Mouse (Mus musculus) heart, adult 2 months (tissue): ENCODE measurements at regions not wholly inside any gene's neighbourhood (a gene's known extent, or its start where the extent isn't known, plus 50 kb on each side); places are given as distances from the start of the nearest gene placed in this dataset.

Source experiments
- DNase-seq, 2 experiments: peaks; one replicate each; pipeline ENCODE4 v3.0.0; 2021
- H3K27ac ChIP-seq: fragments of 200-600 bp; 2 replicates; pipeline ENCODE4 v1.8.1; 2022
- H3K27me3 ChIP-seq: fragments of 200-500 bp; 2 replicates; pipeline ENCODE4 v1.6.1; 2012; ENCODE audit warnings: mild to moderate bottlenecking, low read length, inconsistent platforms, mixed read lengths; ENCODE audit not compliant: control insufficient read depth, insufficient read depth
- H3K36me3 ChIP-seq: fragments of 200-500 bp; 2 replicates; pipeline ENCODE4 v1.6.1; 2012; ENCODE audit warnings: low read length, inconsistent platforms; ENCODE audit not compliant: control insufficient read depth, insufficient read depth
- H3K4me1 ChIP-seq: fragments of 200-500 bp; 2 replicates; pipeline ENCODE4 v1.6.1; 2011; ENCODE audit warnings: low read length; ENCODE audit not compliant: control insufficient read depth, insufficient read depth
- H3K4me3 ChIP-seq: fragments of 200-600 bp; 2 replicates; pipeline ENCODE4 v1.8.1; 2022
- H3K79me2 ChIP-seq: fragments of 200-500 bp; replicated peaks from 2 replicates; pipeline ENCODE4 v1.6.1; 2012; ENCODE audit warnings: mild to moderate bottlenecking, inconsistent platforms, low read length, moderate library complexity, mixed read lengths; ENCODE audit not compliant: control insufficient read depth, insufficient read depth
- H3K9ac ChIP-seq: fragments of 200-500 bp; 2 replicates; pipeline ENCODE4 v1.6.1; 2012; ENCODE audit warnings: low read depth, mild to moderate bottlenecking, control low read depth, inconsistent platforms, low read length, mixed read lengths
- CTCF ChIP-seq: fragments of 200-600 bp; IDR thresholded peaks from 2 replicates; pipeline ENCODE4 v1.8.1; 2022; ENCODE audit warnings: antibody characterized with exemption, mild to moderate bottlenecking, moderate library complexity
- EP300 ChIP-seq: fragments of 200-500 bp; IDR thresholded peaks from 2 replicates; pipeline ENCODE4 v1.6.1; 2011; ENCODE audit warnings: low read depth, low read length, control low read depth; ENCODE audit not compliant: insufficient read depth
- POLR2A ChIP-seq: fragments of 200-500 bp; IDR thresholded peaks from 2 replicates; pipeline ENCODE4 v1.6.1; 2011; ENCODE audit warnings: mild to moderate bottlenecking, low read depth, low read length, control low read depth; ENCODE audit not compliant: insufficient read depth
- whole genome bisulfite sequencing: fragments of 180-500 bp; shearing (Covaris S2); methylation state at CpG from one replicate; pipeline ENCODE4 v1.1.7; 2018; 5-methylcytosine and 5-hydroxymethylcytosine counted together
- intact Hi-C: fragments of 180-260 bp; cut with DNase I; formaldehyde crosslinking; loops from one replicate; pipeline ENCODE4 v1.15.1; 2025

DNA sequence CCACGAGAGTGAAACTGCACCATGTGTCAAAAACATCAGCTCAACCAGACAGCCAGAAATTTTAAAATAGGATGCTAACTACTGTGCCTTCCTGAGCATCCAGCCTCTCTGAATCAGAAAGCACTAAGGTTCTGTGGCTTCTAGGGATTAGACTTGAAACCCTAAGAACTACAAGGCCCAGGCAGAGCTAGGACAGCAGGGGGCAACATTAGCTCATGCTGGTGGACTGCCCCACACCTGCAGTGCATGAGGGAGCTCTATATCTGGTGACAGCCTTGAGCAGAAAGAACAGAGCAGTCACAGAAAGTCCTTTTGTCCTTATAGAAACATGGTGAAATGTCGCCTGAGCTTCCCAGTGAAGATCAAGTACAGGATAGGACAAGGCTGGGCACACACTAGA, 79.8 kb downstream of the Foxf2 start:
- no peak overlapping the region for H3K4me3 ChIP-seq
- no peaks in the 10 kb centered on the region for H3K27me3 ChIP-seq
- WGBS, result 61% methylated on average over 2 of the region's 2 CpGs
- no peak overlapping the region for H3K27ac ChIP-seq
- no peak for DNase-seq
- intact Hi-C loops, result no loop called here
- no peaks in the 10 kb centered on the region for H3K79me2 ChIP-seq
- H3K4me1 ChIP-seq, result no peaks in the 10 kb centered on the region
- TF ChIP-seq CTCF, result peak; percentile 15; the same call in 1 of the 2 replicates
- no peak for TF ChIP-seq EP300
- TF ChIP-seq POLR2A, result no peak
- H3K9ac ChIP-seq, result no peak overlapping the region
- no peaks in the 10 kb centered on the region for H3K36me3 ChIP-seq

DNA sequence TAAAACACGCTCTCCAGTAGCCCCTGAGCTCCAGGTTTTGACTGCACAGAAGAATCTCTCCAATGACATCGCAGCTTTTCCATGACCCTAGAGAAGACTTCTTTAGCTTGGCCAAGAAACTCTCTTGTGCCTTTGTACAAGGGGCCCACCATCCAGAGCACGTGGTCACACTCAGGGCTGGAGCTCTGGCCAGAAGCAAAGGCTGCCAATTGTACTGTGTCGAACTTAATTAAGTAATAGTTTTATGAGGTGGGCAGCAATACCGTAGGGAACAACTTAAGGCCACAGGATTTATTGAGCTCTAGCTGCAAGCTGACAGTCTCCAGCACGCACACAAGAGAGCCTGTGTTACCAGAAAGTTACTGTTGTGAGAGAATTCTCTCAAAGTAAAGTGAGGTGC, 85.1 kb downstream of the Foxf2 start:
- Histone ChIP-seq H3K36me3 (no peaks in the 10 kb centered on the region), H3K9ac (no peak overlapping the region), H3K27ac (no peak overlapping the region), H3K4me3 (no peak overlapping the region), H3K27me3 (peaks cover 2% of the 10 kb centered on the region; the same call in 1 of the 2 replicates), H3K79me2 (no peaks in the 10 kb centered on the region), H3K4me1 (no peaks in the 10 kb centered on the region)
- 78% methylated on average over 6 of the region's 6 CpGs for WGBS
- intact Hi-C loops, result no loop called here
- no peak for DNase-seq
- no peak for TF ChIP-seq EP300
- no peak for TF ChIP-seq POLR2A
- no peak for TF ChIP-seq CTCF

DNA sequence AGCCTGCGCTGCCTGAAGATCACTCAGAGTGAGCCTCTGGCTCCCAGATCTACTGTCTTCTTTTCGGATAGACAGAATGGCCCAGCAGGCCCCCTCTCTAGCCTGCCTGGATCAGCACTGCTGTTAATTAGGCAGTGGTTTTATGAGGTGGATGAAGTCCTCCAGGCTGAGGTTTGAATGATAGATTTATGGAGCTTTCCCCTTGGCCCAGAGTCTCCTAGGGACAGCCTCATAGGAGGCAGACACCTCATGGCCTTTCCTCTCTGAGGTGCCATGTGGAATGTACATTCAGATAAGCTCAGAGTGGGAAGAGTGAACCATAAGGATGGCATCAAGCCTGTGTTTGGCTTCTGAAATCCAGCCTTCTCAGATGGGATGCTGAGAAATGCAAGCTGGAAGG, 90.1 kb downstream of the Foxf2 start:
- no peak for TF ChIP-seq EP300
- Histone ChIP-seq H3K9ac (no peak overlapping the region), H3K36me3 (no peaks in the 10 kb centered on the region), H3K4me1 (no peaks in the 10 kb centered on the region), H3K27ac (no peak overlapping the region), H3K79me2 (no peaks in the 10 kb centered on the region), H3K4me3 (no peak overlapping the region), H3K27me3 (peaks cover 2% of the 10 kb centered on the region; the same call in 1 of the 2 replicates)
- DNase-seq, result no peak
- 68% methylated on average over 2 of the region's 2 CpGs for WGBS
- intact Hi-C loops, result no loop called here

DNA sequence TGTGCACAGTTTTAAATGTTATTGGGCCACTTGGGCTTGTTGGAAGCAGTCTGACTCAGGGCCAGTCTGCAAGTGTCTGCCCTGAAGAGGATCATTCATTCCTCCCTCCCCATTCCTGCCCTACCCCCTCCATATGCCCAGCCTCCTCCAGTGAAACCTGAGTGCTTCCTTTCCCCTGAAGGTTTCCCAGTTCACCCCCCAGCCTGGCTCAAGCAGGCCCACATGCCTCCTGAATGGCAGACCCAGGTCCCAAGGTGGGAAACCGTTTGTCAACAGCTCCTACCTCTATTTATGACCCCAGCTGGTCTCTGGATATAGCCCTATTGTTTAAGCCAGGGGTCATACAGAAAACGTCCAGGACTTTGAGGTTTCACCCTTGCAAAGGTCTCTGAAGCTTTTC, 89.7 kb upstream of the Foxc1 start:
- Histone ChIP-seq H3K36me3 (no peaks in the 10 kb centered on the region), H3K79me2 (no peaks in the 10 kb centered on the region), H3K27me3 (peaks cover 2% of the 10 kb centered on the region; the same call in 1 of the 2 replicates), H3K9ac (no peak overlapping the region), H3K27ac (no peak overlapping the region), H3K4me3 (no peak overlapping the region), H3K4me1 (no peaks in the 10 kb centered on the region)
- intact Hi-C loops, result no loop called here
- TF ChIP-seq POLR2A (no peak), EP300 (no peak), CTCF (no peak)
- 23% methylated on average over 2 of the region's 2 CpGs for WGBS
- DNase-seq, result no peak

DNA sequence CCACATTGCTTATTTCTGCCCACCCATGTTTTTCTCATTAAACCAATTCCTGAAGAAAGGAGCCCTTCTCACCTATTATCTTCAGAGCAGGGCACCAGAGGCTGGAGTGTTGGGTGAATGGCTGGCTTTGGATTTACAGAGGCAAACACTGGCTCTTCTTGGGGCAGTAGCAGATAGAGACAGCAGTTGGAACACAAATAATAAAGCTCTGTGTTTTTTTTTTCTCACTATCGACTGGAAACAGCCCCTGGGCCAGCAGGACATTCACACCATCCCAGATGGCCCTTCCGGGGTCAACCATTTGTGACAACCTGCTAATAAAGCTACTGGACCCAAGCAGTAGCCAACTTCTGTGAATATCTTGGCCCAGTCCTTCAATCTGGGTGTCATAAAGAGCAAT, 85.7 kb upstream of the Foxc1 start:
- no peak overlapping the region for H3K4me3 ChIP-seq
- intact Hi-C loops, result no loop called here

DNA sequence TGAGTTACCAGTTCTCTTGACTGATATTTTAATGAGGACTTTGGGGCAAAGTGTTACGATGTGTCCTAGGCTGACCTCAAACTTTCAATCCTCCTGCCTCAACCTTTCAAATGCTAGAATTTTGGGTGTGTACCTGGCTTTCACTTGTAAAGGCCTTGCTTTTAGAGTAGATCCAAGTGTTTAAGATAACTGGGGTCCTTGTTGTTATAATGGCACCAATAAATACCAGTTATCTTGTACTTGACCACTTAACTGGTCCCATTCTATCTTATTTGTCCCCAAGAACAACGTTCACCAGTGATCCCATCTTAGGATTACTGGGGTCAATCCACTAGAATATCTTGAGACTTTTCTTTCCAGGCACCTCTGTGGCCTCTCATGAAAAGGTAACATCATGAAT, 77.6 kb upstream of the Foxc1 start:
- WGBS, result 82% methylated on average over 2 of the region's 2 CpGs

More for the DNA sequence above, 85.7 kb upstream of the Foxc1 start:
- Histone ChIP-seq H3K27ac (no peak overlapping the region), H3K27me3 (no peaks in the 10 kb centered on the region), H3K4me1 (no peaks in the 10 kb centered on the region), H3K79me2 (no peaks in the 10 kb centered on the region), H3K9ac (no peak overlapping the region), H3K36me3 (no peaks in the 10 kb centered on the region)
- no peak for DNase-seq
- 40% methylated on average over 2 of the region's 2 CpGs for WGBS
- TF ChIP-seq EP300 (no peak), CTCF (no peak), POLR2A (no peak)

More for the DNA sequence above, 77.6 kb upstream of the Foxc1 start:
- Histone ChIP-seq H3K9ac (no peak overlapping the region), H3K36me3 (no peaks in the 10 kb centered on the region), H3K27me3 (no peaks in the 10 kb centered on the region), H3K4me1 (no peaks in the 10 kb centered on the region), H3K27ac (no peak overlapping the region), H3K4me3 (no peak overlapping the region), H3K79me2 (no peaks in the 10 kb centered on the region)
- intact Hi-C loops, result no loop called here
- no peak for TF ChIP-seq POLR2A
- TF ChIP-seq EP300, result no peak
- no peak for TF ChIP-seq CTCF
- DNase-seq, result no peak
